Mouse (Mus musculus): Measurements from ENCODE around the gene Tgm6.

Gene Tgm6

DNA sequence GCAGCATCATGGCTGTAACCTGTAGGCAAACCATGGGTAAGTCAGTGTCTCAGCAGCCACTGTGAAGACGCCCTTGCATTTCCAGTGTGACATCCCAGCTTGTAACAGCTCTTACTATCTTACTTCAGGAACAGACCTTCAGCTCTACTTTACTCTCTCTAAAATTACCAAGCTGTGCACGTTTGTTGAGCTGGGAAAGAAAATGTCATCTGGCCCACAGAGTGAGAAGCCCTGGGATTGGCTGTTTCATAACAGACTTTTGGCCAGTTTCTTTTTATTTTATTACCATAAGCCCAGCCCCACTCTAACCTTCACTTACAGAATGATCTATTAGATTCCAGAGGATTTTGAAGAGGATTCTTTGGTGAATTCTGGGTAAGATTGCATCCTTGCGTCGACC, at the start of gene Tgm6:
Gene Tgm6, plus strand, starts transcription at position 301 of the 400 bp plus-strand sequence.
- DNase-seq = no peak

GRCm38 (mm10) chr2:130068228-130068627, 44.0 kb upstream of the Tgm6 start:
- peak; percentile 49 for DNase-seq

DNA sequence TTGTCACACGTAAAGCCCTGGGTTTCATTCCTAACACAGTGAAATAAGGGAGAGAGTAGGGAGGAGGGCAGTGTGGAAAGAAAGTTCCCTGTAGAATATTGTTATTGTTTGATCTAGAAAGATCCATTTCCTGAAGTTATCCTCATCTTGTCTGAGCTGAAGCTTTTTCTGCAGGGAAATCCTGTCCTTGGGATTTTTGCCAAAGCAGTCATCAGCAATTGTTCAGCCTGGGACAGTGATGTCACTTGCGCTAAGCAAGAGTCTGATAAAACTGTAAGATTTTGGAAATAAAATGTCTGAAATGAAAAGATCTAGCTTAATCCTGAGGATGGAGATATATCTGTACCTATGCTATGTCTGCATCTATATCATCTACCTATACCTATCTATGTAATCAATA, 41.8 kb upstream of the Tgm6 start:
- DNase-seq = no peak

DNA sequence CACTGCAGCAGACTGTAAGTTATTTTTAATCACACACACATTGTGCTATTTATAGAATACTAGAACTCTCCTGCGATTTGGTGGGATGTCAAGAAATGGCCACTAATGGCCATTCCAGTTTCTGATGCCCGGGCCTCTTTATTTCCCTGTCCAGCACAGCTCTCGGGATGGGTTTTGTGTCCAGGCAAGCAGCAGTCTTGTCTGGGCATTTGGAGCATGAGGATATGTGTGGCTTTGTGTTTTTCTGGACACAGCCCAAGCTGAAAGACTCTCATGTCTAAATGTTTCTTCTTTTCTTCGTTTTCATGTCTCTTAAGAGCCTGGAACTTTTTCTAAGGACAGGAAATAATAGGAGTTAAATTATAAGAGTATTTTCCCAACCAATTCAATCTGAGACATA, 588 bp downstream of the Tgm6 start:
- no peak for DNase-seq

GRCm38 (mm10) chr2:130113379-130113778, 1.2 kb downstream of the Tgm6 start:
- no peak for DNase-seq

GRCm38 (mm10) chr2:130118649-130119048, 6.4 kb downstream of the Tgm6 start:
- DNase-seq = no peak

GRCm38 (mm10) chr2:130125279-130126059, 13.3 kb downstream of the Tgm6 start:
- no peak for DNase-seq

GRCm38 (mm10) chr2:130126073-130126472, 13.9 kb downstream of the Tgm6 start:
- no peak for DNase-seq

DNA sequence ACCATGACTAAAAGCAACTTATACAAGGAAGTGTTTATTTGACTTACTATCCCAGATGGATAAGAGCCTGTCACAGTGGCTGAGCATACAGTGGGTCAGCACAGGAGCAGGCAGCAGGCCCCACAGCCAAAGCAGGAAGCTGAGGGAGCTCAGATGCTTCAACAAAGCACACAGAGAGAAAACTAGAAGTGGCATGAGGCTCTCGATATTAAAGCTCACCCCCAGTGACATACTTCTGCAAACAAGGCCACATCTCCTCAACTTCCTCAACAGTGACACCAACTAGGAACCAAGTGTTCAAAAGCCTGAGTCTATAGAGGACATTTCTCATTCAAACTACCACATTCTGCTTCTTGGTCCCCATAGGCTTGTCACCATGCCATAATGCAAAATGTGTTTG, 17.5 kb downstream of the Tgm6 start:
- no peak for DNase-seq

DNA sequence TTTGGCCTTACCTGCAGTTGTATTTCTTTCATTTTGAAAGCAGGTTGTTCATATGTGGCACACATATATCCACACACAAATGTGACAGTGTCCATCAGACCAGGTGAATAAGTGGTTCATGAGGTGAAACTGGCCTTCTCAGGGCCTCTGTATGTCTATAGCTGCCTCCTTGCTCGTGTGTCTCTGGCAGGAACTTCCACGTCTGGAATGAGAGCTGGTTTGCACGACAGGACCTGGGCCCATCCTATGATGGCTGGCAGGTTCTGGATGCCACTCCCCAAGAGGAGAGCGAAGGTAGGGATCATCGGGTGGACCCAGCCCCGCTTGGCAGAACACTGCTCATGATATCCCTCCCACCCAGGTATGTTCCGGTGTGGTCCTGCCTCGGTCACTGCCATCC, 30.8 kb downstream of the Tgm6 start:
- no peak for DNase-seq

- DNase-seq = no peak
Measured at GRCm38 (mm10) chr2:130144703-130145324, 32.6 kb downstream of the Tgm6 start.

- DNase-seq = no peak
Measured at GRCm38 (mm10) chr2:130146089-130146668, 34.0 kb downstream of the Tgm6 start.

DNA sequence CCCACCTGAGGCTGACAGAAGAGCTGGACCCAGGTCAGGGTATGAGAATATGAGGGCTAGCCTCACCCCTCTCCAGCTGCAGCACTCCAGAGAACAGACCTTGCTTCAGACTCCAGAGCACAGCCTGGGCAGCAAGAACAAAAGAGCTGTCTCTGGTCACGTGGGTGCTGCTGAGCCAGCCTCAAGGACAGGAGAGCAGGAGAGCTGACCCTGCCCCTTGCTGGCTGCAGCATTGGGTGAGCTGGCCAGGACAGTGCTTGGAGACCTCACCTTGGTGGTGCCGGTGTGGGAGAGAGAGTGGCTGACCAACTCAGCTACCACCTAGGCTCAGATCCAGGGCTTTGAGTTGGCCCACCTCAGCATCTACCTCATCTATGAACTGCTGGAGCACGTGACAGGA, 43.0 kb downstream of the Tgm6 start:
- DNase-seq = no peak

DNA sequence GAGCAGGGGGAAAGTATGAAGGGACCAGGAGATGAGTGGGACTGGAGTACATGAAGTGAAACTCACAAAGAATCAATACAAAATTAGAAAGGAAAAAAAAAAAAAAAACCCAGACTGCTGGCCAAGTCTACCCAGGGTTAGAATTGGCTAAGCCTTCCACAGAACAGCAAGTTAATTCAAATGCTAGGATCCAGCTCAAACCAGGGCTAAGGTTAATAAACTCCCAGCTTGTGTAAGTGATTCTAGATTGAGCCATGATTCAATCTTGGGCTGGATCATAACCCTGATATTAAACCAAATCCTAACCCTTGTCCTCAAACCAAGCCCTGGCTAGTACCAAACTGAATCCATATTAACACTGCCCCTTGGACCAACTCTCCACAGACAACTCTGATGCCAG, 43.6 kb downstream of the Tgm6 start:
- DNase-seq = no peak

GRCm38 (mm10) chr2:130157231-130158087, 45.2 kb downstream of the Tgm6 start:
- no peak for DNase-seq

- peak; percentile 79 for DNase-seq
Measured at GRCm38 (mm10) chr2:130158088-130158437, 45.8 kb downstream of the Tgm6 start.

- no peak for DNase-seq
Measured at GRCm38 (mm10) chr2:130162701-130163100, 50.5 kb downstream of the Tgm6 start.

- peak; percentile 90 for DNase-seq
Measured at GRCm38 (mm10) chr2:130166311-130167214, 54.3 kb downstream of the Tgm6 start.

DNA sequence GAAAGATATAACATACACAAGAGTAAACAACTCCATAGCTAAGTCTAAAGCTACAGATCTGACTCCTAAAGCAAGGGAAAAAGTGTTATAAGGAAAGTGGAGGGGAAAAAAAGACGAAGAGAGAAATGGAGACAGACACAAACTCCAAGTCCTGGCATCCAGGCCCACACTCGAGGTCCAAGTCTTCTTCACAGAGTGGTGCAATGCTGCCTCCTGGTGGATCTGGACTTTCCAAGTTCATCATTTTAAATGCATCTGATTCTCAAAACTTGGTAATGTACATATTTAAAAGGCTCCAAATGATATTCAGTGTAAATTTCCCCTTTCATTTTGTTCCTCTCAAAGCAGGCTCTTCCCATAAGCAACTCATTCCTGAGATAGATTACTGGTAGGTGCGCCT, 55.6 kb downstream of the Tgm6 start:
- DNase-seq = peak; percentile 73

DNA sequence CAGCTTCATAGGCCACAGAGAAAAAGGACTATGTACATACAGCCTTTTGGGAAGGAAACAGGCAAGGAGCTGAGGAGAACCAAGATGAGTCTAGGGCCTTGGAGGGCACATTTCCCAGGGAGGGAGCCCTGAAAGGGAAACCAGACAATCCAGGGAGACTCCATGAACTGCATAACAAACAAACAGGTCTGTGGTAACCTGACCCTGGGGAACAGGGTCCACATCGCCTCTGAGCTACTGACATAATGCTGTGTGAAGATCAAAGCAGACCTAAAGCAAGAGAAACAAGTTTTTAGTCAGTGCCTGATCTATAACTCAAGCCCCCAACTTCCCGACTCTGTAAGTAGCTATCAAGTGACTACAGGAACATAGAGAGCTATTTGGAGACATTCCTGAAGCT, 59.5 kb downstream of the Tgm6 start:
- DNase-seq = no peak

DNA sequence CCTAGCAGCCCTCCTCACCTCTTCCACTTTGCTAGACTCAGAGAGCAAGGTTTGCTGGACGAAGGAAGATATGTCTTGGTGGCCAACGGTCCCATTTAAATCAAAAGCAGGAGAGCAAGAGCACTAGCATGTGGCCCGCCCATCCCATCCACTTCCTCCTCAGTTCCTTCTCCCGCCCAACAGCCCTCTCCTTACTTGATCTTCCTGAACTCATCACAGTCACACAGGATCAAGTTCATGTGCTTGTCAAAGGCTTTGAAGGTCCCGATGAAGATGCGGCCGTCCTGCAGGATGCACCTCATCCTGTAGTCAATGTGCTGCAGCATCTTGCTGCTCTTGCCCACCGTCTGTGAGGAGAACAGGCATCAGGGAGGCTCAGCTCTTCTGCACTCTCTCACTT, 64.6 kb downstream of the Tgm6 start:
- DNase-seq = no peak

DNA sequence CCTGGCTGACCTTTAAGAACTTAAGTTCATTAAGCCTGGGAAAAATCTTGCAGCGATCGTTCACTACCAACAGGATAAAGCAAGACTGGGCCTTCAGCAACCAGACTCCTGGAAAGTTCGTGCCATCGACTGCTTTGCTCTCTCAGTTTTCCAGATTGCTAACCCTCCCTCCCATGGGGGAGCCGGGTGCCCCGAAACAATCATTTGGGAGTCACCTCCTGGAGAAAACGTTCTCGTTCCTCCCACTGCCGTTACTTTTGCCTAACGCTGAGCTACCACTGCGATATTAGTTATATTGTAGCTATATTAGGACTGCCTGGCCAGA, 66.1 kb downstream of the Tgm6 start:
- DNase-seq = peak; percentile 23

Data from retina, postnatal 1 day (tissue).